Mouse (Mus musculus) thymus, adult 18-20 months (tissue): ENCODE measurements around the gene Asah2.
"Not testable (repeated sequence)": the region's sequence is repeated elsewhere in the genome, so short reads cannot be mapped to it uniquely, and the experiment has no call there.

Source experiments
- DNase-seq, 2 experiments: peaks; one replicate each; pipeline ENCODE4 v3.0.0; 2022; ENCODE audit warnings: mixed read lengths in 2 of 2

The Asah2 gene

DNA sequence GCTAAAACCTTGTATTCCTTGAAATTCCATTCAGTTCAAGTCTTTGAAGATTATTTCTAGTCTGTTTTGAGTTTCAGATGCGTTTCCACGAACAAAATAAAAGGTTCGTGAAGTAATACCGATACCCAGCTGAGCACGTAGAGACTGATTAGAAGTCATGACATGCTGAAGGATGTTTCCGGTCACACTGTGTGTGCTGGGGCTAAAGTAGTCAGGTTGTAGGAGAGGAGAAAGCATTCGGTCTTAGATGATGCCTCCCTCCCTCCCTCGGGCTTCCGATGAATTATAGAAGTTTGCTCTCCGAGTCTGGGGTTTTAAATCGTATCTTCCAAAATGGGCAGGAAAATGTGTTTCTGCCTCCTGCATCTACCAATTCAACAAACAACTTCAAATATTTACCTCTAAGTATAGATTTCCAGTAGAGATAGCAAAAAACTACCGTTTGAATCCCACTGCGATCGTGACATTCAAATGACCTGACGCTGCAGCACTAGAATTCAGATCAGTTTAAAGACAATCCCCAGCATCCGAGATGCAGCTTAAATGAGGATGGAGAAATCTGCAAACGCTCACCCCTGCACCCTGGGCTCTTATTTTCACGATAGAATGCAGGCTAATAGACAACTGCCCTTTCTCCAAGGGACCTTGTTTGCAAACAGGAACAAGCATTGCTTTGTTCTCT, 5.6 kb downstream of the Asah2 start:
- DNase-seq, result no peak

DNA sequence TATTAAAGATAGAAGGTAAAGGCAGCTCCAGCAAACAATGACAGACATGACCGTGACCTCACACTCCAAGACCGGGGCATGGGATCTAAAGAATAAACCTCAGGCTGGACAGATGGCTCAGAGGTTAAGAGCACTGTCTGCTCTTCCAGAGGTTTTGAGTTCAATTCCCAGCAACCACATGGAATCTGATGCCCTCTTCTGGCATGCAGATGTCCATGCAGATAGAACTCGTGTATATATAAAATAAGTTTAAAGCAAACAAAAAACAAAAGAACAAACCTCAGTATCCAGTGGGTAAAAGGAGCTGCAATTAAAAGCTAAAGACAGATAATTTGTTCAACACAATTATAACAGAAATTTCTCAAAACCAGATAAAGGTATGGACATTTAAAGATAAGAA, 9.4 kb downstream of the Asah2 start:
- no peak for DNase-seq

DNA sequence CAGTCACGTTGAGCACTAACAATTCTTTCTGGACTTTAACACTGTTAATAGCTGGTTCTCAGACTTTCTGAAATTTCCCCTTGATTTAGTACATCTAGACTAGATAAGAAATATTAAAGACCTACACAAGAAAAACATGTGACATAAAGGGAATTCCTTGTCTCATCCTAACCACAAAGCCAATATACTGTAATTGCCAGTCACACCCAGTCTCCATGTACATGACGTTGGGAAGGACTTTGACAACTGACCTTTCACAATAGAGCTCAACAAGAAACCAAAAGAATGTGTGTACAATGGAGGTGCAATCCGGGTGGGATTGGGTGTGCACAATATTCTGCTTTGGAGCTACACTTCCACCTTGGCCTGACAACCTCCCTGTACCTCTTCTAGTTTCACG, 15.7 kb downstream of the Asah2 start:
- no peak for DNase-seq

DNA sequence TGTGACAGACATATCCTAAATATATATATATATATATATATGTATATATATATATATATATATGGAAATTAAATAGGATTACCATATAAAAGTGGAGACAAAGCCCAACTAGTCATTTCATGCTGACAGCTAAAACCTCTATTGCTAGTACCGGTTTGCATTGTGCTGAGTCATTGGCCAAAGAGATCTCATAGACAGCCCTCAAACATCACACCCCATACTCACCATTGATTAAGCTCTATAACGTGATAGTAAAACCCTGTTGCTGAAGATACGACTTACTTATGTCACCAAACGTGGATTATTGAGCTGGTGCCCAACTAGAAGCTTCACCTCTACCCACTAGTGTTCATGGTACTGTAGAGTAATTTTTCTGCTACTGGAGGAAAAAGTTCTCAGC, 17.2 kb downstream of the Asah2 start:
- DNase-seq, result no peak

DNA sequence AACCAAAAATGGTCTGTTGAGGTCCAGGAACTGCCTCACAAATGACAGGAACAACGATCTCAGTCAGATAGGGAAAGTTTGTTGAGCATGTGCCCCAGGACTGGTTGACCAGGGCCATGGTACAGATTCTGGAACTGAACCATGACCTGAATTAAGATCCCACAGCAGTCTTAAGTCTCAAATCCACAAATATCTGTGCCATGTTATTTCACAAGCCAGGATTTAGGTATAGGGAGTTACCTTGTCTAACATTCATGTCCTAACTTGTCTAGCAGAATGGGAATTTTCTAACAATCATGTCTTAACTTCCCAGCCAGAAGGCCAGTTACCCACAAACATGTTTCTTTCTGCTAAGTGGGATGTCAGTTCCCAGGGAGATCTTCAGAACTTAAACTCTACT, 19.4 kb downstream of the Asah2 start:
- no peak for DNase-seq

DNA sequence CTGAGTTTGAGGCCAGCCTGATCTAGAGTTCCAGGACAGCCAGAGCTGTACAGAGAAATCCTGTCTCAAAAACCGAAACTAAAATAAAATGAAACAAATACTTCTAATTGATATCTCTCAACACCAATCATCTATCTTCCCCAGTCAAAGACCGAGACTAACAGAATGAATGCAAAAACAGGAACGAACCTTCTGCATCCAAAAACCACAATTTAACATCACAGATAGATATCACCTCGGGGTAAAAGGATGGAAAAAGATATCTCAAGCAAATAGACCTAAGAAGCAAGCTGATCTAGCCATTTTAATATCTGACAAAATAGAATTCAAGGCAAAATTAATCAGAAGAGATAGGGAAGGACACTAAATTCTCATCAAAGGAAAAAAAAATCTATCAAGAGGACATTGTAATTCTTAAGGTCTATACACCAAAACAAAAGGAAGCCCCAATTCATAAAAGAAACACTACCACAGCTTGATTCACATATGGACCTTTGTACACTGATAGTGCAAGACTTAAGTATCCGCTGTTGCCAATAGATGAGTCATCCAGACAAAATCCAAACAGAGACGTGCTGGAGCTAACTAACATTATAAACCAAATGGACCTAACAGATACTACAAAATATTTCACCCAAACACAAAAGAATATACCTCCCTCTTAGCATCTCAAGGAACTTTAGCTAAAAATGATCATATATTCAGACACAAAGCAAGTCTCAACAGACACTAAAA, 20.1 kb downstream of the Asah2 start:
- no peak for DNase-seq

DNA sequence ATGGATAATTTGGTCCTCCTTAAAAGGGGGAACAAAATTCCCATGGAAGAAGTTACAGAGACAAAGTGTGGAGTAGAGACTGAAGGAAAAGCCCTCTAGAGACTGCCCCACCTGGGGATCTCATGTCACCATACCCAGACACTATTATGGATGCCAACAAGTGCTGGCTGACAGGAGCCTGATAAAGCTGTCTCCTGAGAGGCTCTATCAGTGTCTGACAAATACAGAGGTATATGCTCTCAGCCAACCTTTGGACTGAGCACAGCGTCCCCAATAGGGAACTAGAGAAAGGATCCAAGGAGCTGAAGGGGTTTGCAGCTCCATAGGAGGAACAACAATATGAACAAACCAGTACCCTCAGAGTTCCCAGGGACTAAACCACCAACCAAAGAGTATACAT, 23.2 kb downstream of the Asah2 start:
- not testable (repeated sequence) for DNase-seq

DNA sequence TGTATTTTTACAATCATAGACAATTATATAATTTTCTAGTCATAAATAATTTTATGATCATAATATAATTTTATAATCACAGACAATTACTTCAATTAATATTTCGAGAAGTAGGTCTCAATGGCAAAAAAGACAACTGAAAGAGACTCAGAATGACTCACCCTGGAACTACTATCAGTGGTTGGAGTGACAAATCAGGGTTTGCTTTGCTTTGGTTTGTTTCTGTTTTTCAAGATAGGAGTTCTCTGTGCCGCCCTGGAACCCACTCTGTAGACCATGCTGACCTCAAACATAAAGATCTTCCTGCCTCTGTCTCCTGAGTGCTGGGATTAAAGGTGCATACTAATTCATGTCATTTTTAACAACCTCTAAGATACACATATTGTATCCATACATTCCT, 37.7 kb downstream of the Asah2 start:
- no peak for DNase-seq

DNA sequence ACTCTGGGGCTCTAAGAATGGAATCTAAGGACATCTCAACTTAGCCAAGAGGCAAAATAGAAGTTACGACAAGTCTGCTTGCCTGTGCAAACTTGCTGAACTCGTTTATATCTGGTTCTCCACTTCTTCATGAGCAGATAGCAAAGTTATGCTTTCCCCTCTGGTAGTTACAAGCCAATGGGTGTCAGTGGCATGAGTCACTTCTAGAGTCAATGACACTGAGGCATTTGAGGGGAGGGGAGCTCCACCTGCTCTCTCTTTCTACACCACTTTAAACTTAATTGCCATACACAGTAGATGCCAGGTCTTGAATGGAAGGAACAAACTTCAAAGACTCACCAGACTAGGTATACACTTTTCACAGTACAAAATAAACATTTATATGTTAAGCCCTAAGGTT, 38.4 kb downstream of the Asah2 start:
- no peak for DNase-seq

DNA sequence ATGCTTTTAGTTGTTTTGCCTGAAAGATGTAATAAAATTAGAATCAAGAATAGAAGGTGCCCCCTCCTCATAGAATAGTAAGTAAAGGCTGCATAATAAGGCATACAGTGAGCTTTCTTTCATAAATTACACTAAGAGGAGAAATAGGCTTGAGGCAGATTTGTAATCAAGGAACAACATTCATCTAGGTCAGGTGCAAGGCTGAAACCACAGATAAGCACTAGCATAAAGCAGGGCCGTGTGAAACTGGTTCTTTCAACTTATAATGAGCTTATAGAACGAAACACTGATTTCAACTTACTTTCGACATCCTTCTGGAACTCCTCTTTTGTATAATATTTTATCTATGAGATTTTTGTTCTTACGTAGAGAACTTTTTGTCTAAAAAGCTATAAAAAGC, 40.3 kb downstream of the Asah2 start:
- no peak for DNase-seq

DNA sequence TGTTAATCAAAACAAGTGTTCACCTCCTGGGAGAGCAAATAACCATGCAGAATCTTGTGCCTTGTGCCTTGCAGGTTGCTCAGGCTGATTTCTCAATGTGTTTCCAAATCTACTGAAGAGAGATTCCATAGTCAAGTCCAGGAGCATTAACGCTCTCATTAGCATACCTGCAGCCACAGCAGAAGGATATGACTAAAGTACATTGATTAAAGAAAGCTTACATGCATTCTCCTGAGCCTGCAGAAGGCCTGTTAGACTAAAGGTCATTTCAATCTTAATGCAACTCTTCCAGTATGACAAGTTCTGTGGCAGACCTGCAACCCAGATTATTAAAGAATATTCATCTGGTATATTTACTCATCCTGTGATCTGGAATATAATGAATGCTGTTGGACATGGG, 46.7 kb downstream of the Asah2 start:
- no peak for DNase-seq

DNA sequence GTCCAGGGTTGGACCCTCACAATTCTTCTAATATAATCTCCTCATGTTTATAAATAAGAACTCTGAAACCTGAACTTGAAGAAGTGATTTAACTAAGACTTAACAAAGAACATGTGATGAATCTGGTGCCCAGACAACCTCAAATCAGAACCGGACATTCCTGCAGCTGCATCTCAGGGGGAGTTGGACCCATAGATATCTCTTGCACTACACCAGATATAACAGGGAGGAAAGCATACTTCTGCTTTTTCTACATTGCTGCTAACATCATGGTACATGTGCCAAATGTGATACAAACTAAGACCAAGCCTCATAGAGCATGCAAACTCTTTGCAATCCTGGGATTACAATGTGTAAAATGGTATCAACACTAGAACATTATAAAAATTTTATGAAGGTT, 51.8 kb downstream of the Asah2 start:
- no peak for DNase-seq

DNA sequence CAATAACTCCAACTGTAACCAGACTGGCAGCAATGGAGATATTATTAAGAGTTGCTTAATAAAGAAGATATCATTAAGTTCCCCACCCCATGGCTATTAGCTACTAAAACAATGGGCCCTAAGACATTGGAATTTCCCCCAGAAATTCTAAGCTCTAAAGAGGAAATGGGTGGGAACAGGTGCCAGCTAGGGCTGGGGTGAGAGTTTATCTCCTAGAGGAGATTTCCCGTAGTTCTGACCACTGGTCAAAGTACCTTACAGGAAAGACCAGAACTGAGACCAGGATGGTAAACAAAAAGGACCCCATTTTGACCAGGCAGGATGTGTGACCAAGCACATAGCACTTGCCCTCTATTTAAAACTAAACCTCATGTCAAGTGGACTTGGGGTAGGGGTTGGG, 52.3 kb downstream of the Asah2 start:
- no peak for DNase-seq

DNA sequence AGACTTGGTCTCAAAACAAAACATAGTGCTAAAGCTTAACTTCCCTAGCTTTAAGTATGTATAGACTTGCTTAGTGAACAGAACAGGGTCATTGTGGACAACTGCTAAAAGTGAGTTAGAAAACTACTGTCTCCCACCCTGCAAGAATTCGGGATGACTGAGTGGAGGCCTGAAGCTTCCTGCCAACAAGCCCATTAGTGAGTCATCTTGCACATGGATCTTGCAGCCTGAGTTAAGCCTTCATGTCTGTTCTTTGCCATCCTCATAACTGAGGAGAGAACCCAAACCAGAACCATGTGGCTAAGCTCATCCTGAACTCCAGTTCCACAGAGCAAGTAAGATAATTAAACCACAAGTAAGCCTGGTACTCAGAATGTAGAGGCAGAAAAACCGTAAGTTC, 56.8 kb downstream of the Asah2 start:
- DNase-seq, result no peak

DNA sequence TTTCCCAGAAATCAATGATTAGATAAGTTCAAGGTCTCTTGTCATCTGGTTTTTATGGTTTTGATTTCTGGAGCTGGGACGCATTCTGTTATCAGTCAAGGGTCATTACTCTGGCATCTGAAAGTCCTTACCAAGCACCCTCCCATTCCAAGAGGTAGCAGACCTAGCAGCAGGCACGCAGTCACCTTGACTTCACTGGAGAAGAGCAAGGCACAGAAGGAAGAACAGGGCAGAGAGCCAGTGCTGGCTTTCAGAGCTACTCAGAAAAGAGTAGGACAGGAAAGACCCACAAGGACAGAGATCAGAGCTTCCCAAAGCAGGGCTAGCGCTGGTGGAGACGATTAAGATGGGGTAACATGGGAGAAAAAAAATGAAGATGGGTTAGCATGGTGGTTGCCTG, 75.1 kb downstream of the Asah2 start:
- DNase-seq, result no peak

DNA sequence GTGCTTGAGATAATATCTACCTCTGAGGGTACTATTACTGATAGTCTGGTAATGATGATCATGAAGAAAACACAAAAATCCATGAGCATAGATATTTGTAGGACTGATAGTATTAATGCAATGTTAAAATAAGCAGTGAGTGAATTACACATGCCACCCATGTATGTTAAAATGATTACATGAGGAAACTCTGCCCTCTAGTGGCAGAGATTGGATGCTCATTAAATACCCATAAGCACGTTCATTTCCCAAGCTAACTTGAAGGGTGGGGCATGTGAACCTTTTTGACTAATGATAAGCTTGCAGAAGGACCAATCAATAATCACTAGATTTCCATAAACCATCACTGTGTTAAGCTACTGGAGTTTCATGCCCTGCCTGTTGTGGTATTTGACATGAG, 77.6 kb downstream of the Asah2 start:
- DNase-seq, result no peak

DNA sequence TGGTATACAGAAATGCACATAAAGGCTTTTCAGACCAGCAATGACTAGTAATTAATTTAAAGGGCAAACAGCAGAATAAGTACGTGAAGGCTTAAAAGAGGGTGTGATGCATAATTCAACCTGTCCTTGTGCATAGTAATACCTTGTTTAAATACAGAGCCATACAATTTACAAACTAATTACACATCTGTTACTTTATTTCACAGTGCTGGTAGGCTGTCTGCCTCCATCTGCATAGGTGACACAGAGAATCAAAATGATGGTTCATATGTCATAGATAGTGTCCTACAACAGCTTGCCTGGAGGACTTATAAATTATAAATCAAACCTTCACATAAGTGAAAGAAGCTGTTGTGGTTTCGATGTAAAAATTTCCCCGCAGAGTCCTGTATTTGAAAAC, 82.6 kb downstream of the Asah2 start:
- DNase-seq, result no peak

DNA sequence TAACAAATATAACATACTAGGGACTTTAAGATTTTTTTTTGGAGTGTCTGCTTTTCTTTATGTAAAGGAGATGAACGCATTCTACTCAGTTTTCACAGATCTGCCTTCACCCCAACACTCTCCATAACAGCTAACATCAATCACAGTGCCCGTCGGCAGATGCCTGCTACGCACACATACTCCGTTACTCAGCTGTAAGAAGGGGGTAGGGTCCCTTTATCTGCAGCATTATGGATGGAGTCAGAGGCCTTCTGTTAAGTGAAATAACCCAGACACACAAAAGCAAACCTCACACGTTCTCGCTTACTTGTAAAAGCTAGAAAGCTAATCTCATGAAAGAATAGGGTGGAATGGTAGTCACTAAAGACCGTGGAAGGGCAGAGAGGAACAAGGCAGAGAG, 88.3 kb downstream of the Asah2 start:
- DNase-seq, result no peak

DNA sequence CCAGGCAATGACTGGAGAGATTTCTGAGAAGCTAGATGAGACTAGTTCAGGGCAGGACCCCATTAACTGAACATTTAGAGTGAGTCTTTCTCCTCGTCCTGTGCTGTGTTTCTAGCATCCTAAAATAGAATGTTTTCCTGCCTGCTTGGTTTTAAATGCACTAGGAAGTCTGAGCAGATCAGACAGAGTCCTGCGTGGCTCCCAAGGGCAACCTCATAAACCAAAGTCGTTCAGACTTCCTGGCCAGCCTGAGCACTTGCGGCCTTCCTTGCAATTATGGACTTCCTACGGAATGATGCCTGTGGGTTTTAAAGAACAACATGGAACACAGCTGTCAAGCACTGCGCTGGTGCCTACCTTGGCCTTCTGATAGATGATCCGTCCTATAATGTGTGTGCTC, 89.4 kb downstream of the Asah2 start:
- DNase-seq, result no peak

DNA sequence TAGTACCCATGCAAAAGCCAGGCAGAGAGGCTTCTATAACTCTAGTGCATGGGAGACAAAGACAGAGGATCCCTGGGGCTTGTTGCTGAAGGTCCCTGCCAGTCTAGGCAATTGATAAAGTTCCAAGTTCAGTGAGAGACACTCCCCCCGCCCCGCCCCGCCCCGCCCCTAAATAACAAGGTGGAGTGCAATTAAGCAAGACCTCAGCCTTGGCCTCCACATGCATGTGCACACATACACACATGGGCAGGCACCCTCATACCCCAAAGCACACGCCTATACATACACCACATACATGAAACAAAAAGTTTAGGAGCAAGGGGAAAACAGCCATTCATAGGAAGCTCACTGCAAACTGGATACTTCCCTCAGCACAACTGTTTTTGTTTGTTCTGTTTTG, 90.0 kb downstream of the Asah2 start:
- no peak for DNase-seq

DNA sequence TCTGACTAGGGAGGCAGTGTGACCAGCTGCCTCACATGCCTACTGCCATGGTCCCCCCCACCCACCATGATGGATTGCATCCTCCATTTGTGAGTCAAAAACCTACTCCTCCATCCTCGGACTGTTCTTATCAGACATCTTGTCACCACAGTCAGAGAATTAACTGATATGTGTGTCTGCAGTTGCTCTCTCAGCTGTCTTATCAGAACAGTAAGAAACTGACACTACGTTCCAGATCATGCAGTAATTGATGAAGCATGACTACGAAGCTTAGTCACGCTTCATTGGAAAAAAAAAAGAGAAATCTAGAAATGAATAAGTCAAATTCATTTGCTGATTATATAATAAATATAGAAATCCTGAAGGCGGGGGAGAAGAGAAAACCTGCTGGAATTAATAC, 105.4 kb downstream of the Asah2 start:
- no peak for DNase-seq

DNA sequence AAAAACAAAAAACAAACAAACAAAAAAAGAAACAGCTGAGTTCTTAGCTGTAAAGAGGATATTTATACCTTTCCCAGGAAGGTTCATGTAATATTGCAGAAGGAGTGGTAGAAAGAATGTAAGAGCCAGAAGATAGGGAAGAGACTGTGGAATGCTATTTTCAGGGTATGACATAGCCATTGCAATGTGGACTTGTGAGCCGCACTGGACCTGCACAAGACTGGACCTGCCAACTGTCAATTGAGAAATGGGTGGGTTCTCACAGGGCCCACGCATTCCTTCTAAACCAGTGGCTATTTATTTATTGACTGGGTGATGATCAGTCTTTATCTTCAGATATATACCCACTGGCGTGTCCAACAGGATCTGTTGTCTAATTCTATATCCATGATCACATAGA, 111.1 kb downstream of the Asah2 start:
- no peak for DNase-seq

DNA sequence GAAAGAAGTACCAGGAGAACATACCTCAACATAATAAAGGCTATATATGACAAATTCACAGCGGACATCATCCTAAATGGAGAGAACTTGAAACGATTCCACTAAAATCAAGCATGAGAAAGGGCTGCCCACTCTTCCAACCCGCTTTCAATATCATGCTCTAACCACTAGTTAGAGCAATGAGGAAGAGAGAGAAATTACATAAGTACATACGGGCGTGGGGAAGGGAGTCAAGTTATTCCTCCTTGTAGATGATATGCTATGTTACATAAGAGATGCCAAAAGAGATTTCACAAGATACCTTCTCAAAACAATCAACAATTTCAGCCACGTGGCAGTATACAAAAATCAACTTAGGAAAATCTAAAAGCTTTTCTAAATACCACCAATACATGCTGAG, 117.0 kb downstream of the Asah2 start:
- DNase-seq, result no peak

DNA sequence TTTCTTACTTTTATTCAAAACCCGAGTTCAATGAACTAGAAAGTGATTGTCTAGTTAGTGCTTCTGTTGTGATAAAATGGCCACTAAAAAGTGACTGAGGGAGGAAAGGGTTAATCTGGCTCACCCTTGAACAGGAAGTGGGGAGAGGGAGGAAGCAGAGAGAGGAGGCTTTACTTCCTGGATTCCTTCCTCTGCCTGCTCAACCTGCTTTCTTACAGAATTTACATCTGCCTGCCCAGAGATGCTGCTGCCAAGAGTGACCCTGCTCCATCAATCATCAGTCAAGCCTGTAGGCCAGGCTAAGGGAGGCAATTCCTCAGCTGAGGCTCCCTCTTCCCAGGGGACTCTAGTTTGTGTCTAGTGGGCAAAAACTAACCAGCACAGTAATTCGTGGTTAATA, 132.1 kb downstream of the Asah2 start:
- DNase-seq, result peak in 1 of 2 experiments; percentile 8

DNA sequence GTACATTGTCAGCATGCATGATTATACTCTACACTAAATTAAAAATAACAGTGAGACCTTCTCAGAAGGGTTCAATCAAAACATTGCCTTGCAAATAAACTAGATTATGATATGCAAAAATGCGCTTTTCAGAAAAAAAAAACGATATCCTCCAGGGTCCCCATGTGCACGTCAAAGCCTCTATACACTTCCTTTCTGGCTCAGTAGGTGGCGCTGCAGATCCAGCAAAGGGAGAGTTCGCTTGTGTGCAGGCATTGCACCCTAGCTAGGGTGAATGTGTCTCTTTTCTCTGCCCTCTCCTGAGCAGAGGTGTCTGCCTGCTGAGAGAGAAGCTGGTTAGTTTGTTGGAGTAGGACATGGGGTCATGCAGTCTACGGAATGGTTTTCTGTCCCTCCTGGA, 136.0 kb downstream of the Asah2 start:
- DNase-seq, result peak; percentile 63 to 69
